Mouse (Mus musculus): ENCODE results near the gene Gp1bb. TPM values are rescaled to one million over a fixed set of nuclear protein-coding genes. Genes with fewer than 3 reads are reported as not detected.

The Gp1bb gene
- polyA plus RNA-seq, 1 experiment, result 0.44 TPM

DNA sequence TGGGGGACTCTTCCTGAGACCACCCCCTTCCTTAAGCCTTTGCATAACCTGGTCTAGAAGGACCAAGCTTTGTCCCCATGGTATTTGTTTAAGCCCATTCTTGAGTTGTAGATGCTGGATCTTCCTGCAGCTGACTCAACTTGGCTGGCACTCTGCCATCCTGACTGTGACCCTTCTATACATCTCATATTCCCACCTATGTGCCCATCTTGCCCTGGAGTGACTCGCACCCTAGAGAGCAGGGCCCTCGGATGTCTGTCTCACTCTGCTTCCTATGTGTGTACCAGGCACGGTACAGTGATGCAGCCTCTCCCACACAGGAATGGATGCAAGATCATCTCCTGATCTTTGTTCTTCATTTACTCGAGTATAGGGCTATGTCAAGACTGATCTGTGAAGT, 20.7 kb upstream of the Gp1bb start:
- no peaks in the 10 kb centered on the region for H3K4me1 ChIP-seq (ENCODE audit: control insufficient read depth)
- H3K36me3 ChIP-seq (ENCODE audit: control insufficient read depth), result no peaks in the 10 kb centered on the region
- no peaks in the 10 kb centered on the region for H3K9me3 ChIP-seq (ENCODE audit: control insufficient read depth, low read length)
- H3K4me3 ChIP-seq (replicated peaks), result no peak overlapping the region
- H3K27me3 ChIP-seq (ENCODE audit: control insufficient read depth), result peaks cover 6% of the 10 kb centered on the region
- TF ChIP-seq GATA1 (IDR thresholded peaks at IDR 0.05; ENCODE audit: low read length), result no peak
- no peak for TF ChIP-seq TAL1 (IDR thresholded peaks at IDR 0.05; ENCODE audit: low read length)

GRCm38 (mm10) chr16:18642291-18642690, 20.1 kb upstream of the Gp1bb start:
- Histone ChIP-seq H3K27me3 (ENCODE audit: control insufficient read depth) (peaks cover 6% of the 10 kb centered on the region), H3K9me3 (ENCODE audit: control insufficient read depth, low read length) (no peaks in the 10 kb centered on the region), H3K36me3 (ENCODE audit: control insufficient read depth) (no peaks in the 10 kb centered on the region), H3K4me1 (ENCODE audit: control insufficient read depth) (no peaks in the 10 kb centered on the region), H3K4me3 (replicated peaks) (no peak overlapping the region)
- TF ChIP-seq GATA1 (IDR thresholded peaks at IDR 0.05; ENCODE audit: low read length), result no peak
- TF ChIP-seq TAL1 (IDR thresholded peaks at IDR 0.05; ENCODE audit: low read length), result no peak

GRCm38 (mm10) chr16:18639382-18639929, 17.3 kb upstream of the Gp1bb start:
- peaks cover 8% of the 10 kb centered on the region for H3K27me3 ChIP-seq (ENCODE audit: control insufficient read depth)
- no peaks in the 10 kb centered on the region for H3K36me3 ChIP-seq (ENCODE audit: control insufficient read depth)
- no peaks in the 10 kb centered on the region for H3K4me1 ChIP-seq (ENCODE audit: control insufficient read depth)
- H3K4me3 ChIP-seq (replicated peaks), result no peak overlapping the region
- H3K9me3 ChIP-seq (ENCODE audit: control insufficient read depth, low read length), result no peaks in the 10 kb centered on the region
- TF ChIP-seq GATA1 (IDR thresholded peaks at IDR 0.05; ENCODE audit: low read length), result no peak
- no peak for TF ChIP-seq TAL1 (IDR thresholded peaks at IDR 0.05; ENCODE audit: low read length)

- TF ChIP-seq TAL1 (IDR thresholded peaks at IDR 0.05; ENCODE audit: low read length) (no peak), GATA1 (IDR thresholded peaks at IDR 0.05; ENCODE audit: low read length) (no peak)
- H3K4me1 ChIP-seq (ENCODE audit: control insufficient read depth), result no peaks in the 10 kb centered on the region
- no peak overlapping the region for H3K4me3 ChIP-seq (replicated peaks)
- peaks cover 8% of the 10 kb centered on the region for H3K27me3 ChIP-seq (ENCODE audit: control insufficient read depth)
- no peaks in the 10 kb centered on the region for H3K36me3 ChIP-seq (ENCODE audit: control insufficient read depth)
- no peaks in the 10 kb centered on the region; the same call in 1 of the 2 replicates for H3K9me3 ChIP-seq (ENCODE audit: control insufficient read depth, low read length)
Observed at GRCm38 (mm10) chr16:18638396-18638795, 16.2 kb upstream of the Gp1bb start.

DNA sequence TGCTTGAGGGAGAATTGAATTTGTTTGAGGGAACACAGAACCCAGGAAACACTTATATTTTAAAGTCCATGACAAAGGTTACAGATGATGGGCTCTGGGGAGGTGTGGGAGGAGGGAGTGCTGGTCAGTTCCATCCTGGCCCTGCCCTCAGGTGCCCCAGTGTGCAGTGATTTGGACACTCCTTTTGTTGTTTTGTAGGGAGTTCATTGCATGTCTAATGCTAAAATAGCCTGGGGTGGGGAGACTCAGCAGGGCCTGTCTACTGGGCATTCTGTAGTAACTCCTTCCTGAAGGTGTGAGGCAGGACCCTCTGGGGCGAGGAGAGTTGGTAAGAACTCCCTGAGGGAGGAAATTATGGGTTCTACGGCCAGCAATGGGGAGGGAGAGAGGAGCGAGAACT, 14.6 kb upstream of the Gp1bb start:
- H3K9me3 ChIP-seq (ENCODE audit: control insufficient read depth, low read length), result no peaks in the 10 kb centered on the region; the same call in 1 of the 2 replicates
- TF ChIP-seq TAL1 (IDR thresholded peaks at IDR 0.05; ENCODE audit: low read length), result no peak
- no peak for TF ChIP-seq GATA1 (IDR thresholded peaks at IDR 0.05; ENCODE audit: low read length)
- H3K36me3 ChIP-seq (ENCODE audit: control insufficient read depth), result no peaks in the 10 kb centered on the region
- H3K4me1 ChIP-seq (ENCODE audit: control insufficient read depth), result no peaks in the 10 kb centered on the region
- H3K27me3 ChIP-seq (ENCODE audit: control insufficient read depth), result peaks cover 19% of the 10 kb centered on the region
- no peak overlapping the region for H3K4me3 ChIP-seq (replicated peaks)

DNA sequence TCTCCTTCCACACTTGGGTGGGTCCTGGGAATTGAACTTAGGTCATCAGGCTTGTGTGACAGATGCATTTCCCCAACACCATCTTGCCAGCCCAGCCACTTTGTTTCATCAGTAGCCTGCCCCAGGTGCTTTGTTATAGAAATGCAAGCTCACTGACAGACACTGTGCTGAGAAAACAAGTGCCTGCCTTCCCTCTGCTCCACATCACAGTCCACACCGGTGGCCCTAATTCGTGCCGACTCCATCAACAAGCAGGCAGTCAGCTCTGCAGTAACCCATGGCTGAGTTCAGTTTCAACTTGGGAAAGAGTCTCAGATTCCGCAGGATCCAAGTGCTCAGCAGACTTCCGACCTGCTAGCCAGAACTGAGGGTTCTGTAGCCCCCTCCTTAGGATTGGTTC, 14.2 kb upstream of the Gp1bb start:
- Histone ChIP-seq H3K36me3 (ENCODE audit: control insufficient read depth) (no peaks in the 10 kb centered on the region), H3K4me1 (ENCODE audit: control insufficient read depth) (no peaks in the 10 kb centered on the region), H3K9me3 (ENCODE audit: control insufficient read depth, low read length) (no peaks in the 10 kb centered on the region; the same call in 1 of the 2 replicates), H3K4me3 (replicated peaks) (no peak overlapping the region), H3K27me3 (ENCODE audit: control insufficient read depth) (peaks cover 23% of the 10 kb centered on the region)
- TF ChIP-seq GATA1 (IDR thresholded peaks at IDR 0.05; ENCODE audit: low read length) (no peak), TAL1 (IDR thresholded peaks at IDR 0.05; ENCODE audit: low read length) (no peak)

GRCm38 (mm10) chr16:18633333-18633732, 11.1 kb upstream of the Gp1bb start:
- Histone ChIP-seq H3K36me3 (ENCODE audit: control insufficient read depth) (no peaks in the 10 kb centered on the region), H3K4me1 (ENCODE audit: control insufficient read depth) (peaks cover 10% of the 10 kb centered on the region), H3K9me3 (ENCODE audit: control insufficient read depth, low read length) (no peaks in the 10 kb centered on the region; the same call in 1 of the 2 replicates), H3K27me3 (ENCODE audit: control insufficient read depth) (peaks cover 49% of the 10 kb centered on the region), H3K4me3 (replicated peaks) (no peak overlapping the region)
- no peak for TF ChIP-seq TAL1 (IDR thresholded peaks at IDR 0.05; ENCODE audit: low read length)

GRCm38 (mm10) chr16:18632816-18633215, 10.6 kb upstream of the Gp1bb start:
- H3K27me3 ChIP-seq (ENCODE audit: control insufficient read depth), result peaks cover 53% of the 10 kb centered on the region
- TF ChIP-seq TAL1 (IDR thresholded peaks at IDR 0.05; ENCODE audit: low read length) (no peak), GATA1 (IDR thresholded peaks at IDR 0.05; ENCODE audit: low read length) (no peak)

DNA sequence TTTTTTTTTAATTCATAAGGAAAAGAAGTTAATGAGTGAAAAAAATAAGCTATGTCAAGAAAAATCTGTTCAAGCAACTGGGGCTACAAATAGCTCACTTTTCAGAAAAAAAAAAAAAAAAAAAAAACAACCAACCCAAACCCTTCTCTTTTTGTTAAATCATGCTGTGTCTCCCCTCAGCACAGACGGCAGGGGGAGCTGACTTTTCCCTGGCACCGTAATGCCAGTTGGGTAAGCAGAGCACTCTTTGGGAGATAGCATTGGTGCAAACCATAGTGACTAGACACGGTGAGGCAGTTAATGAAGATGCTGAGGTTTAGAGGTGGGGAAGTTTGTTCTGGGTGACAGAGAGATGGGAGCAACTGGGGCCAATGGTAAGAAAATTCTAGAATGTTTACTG, 9.9 kb upstream of the Gp1bb start:
- H3K36me3 ChIP-seq (ENCODE audit: control insufficient read depth), result no peaks in the 10 kb centered on the region
- H3K9me3 ChIP-seq (ENCODE audit: control insufficient read depth, low read length), result no peaks in the 10 kb centered on the region; the same call in 1 of the 2 replicates
- no peak for TF ChIP-seq GATA1 (IDR thresholded peaks at IDR 0.05; ENCODE audit: low read length)
- H3K4me1 ChIP-seq (ENCODE audit: control insufficient read depth), result peaks cover 10% of the 10 kb centered on the region
- H3K4me3 ChIP-seq (replicated peaks), result no peak overlapping the region
- peaks cover 61% of the 10 kb centered on the region for H3K27me3 ChIP-seq (ENCODE audit: control insufficient read depth)

More at GRCm38 (mm10) chr16:18632816-18633215, 10.6 kb upstream of the Gp1bb start:
- Histone ChIP-seq H3K36me3 (ENCODE audit: control insufficient read depth) (no peaks in the 10 kb centered on the region), H3K9me3 (ENCODE audit: control insufficient read depth, low read length) (no peaks in the 10 kb centered on the region; the same call in 1 of the 2 replicates), H3K4me1 (ENCODE audit: control insufficient read depth) (peaks cover 10% of the 10 kb centered on the region), H3K4me3 (replicated peaks) (no peak overlapping the region)

DNA sequence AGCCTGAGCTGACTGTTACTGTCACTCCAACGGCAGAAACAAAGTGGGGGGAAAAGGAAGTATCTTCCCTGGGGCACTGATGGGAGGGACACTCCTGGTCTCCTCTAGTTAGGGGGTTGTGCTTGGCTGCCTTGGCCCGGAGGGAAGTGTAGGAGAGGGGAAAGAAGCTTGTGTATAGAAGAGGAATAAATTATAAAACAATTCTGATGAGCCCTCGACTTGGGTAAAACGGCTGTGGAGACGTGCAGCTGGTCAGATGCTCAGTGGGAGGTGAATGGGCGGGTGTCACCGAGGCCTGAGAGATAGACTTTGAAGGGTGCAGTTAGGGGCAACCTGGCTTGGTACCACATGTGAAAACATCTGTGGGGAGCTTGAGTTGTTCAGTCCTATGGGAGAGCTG, 8.9 kb upstream of the Gp1bb start:
- TF ChIP-seq GATA1 (IDR thresholded peaks at IDR 0.05; ENCODE audit: low read length), result no peak
- no peak for TF ChIP-seq TAL1 (IDR thresholded peaks at IDR 0.05; ENCODE audit: low read length)
- Histone ChIP-seq H3K36me3 (ENCODE audit: control insufficient read depth) (no peaks in the 10 kb centered on the region), H3K9me3 (ENCODE audit: control insufficient read depth, low read length) (peaks cover 3% of the 10 kb centered on the region), H3K4me3 (replicated peaks) (no peak overlapping the region), H3K4me1 (ENCODE audit: control insufficient read depth) (peaks cover 16% of the 10 kb centered on the region), H3K27me3 (ENCODE audit: control insufficient read depth) (peaks cover 68% of the 10 kb centered on the region)

All from erythroblast, embryonic 14.5 days (primary cell).